Mouse (Mus musculus): ENCODE results near the gene Ash1l. TPM values are rescaled to one million over a fixed set of nuclear protein-coding genes. Genes with fewer than 3 reads are reported as not detected.

Ash1l gene
- polyA plus RNA-seq (2012; fragmentation: generic; extraction: Trizol): 5.4 TPM
- long read RNA-seq, experiment 1, partial matches to known transcripts: 2 of 10 reads
- long read RNA-seq, experiment 1, other reads (novel, unspliced or antisense): 8 of 10 reads
- long read RNA-seq, experiment 2, partial matches to known transcripts: 6 of 65 reads
- long read RNA-seq, experiment 2, other reads (novel, unspliced or antisense): 59 of 65 reads

DNA sequence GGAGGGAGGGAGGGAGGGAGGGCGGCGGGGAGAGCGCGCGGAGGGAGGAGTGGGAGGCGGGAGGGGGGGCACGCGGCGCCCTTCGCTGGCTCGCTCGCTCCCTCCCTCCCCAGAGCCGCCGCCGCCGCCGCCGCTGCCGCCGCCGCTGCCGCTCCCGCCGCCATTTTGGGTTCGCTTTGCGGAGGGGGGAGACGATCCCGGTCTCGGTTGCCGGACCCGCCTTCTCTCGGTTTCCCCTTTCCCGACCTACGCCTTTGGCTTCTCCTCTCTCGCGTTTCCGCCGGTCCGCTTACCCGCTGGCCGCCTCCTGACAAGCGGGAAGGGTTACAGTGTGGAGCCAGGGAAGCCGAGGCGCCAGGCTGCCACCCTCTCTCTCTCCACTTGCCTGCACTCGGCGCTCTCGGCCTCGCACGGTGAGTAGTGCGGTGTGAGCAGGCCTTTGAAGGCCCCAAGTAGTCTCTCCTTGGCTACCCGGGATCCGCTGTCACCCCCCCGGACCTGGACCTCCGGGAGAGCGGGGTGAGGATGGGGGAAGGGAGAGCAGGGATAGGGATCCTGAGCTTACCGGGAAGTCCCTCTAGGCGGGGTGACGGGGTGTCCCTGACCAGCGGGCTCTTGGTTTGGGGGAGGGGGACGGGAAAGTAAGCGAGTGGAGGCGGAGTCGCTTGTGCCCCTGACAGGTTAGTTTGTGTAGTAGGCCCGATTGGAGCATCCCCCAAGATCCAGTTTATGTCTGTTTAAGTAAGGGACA lies at the start of gene Ash1l, which contains the start of gene Dap3:
Gene Ash1l, plus strand, starts transcription at position 47 of the 751 bp plus-strand sequence.
Gene Dap3, minus strand, starts transcription at position 606 of the 751 bp plus-strand sequence.
- H3K79me3 ChIP-seq (ENCODE audit: low read depth): peaks cover 82% of the 10 kb centered on the region
- no peak for TF ChIP-seq MYOG (IDR thresholded peaks at IDR 0.05; ENCODE audit: control insufficient read depth, extremely low read depth, insufficient read length)
- no peak for TF ChIP-seq MYOD1 (IDR thresholded peaks at IDR 0.05; ENCODE audit: control insufficient read depth, insufficient read length, low read depth)
- peak within 1 kb of the TSS; percentile 94 for H3ac ChIP-seq (ENCODE audit: control insufficient read depth, insufficient read length, low read depth)
- H3K36me3 ChIP-seq (ENCODE audit: control insufficient read depth, insufficient read depth): no peaks in the 10 kb centered on the region
- peaks cover 92% of the 10 kb centered on the region for H3K79me2 ChIP-seq (ENCODE audit: control insufficient read depth, insufficient read depth)
- H3K4me3 ChIP-seq (ENCODE audit: insufficient read depth, poor library complexity, severe bottlenecking): peak within 1 kb of the TSS; percentile 81
- H3K27me3 ChIP-seq (ENCODE audit: control insufficient read depth, insufficient read depth, insufficient read length): no peaks in the 10 kb centered on the region

DNA sequence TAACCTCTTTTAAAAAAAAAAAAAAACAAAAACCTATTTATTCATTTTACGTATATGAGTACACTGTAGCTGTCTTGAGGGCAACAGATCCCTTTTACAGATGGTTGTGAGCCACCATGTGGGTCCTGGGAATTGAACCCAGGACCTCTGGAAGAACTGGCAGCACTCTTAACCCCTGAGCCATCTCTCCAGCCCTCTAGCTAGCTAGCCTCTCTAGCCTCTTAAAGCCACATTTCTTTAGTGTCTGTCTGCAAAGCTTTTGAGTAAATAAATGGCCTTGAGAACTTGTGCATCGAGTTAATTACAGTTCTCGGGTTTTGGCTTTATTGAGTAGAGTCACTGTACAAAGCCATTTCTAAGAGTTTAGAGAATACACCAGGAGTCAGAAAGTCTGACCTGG lies 45.6 kb upstream of the Ash1l start:
- no peak overlapping the region for H3ac ChIP-seq (ENCODE audit: control insufficient read depth, insufficient read length, low read depth)
- H3K27me3 ChIP-seq (ENCODE audit: control insufficient read depth, insufficient read depth, insufficient read length): no peaks in the 10 kb centered on the region
- TF ChIP-seq MYOD1 (IDR thresholded peaks at IDR 0.05; ENCODE audit: control insufficient read depth, insufficient read length, low read depth) (no peak), FOSL1 (IDR thresholded peaks at IDR 0.05; ENCODE audit: insufficient read depth, low read length, poor library complexity, severe bottlenecking) (no peak), USF1 (IDR thresholded peaks at IDR 0.05; ENCODE audit: low read depth) (no peak), CEBPB (IDR thresholded peaks at IDR 0.05; ENCODE audit: low read depth) (no peak), MAX (IDR thresholded peaks at IDR 0.05) (no peak), CTCF (IDR thresholded peaks at IDR 0.05; ENCODE audit: control insufficient read depth, insufficient read depth, insufficient read length) (no peak), MYOG (IDR thresholded peaks at IDR 0.05; ENCODE audit: control insufficient read depth, extremely low read depth, insufficient read length) (no peak)
- no peaks in the 10 kb centered on the region for H3K79me2 ChIP-seq (ENCODE audit: control insufficient read depth, insufficient read depth)
- peaks cover 77% of the 10 kb centered on the region for H3K36me3 ChIP-seq (ENCODE audit: control insufficient read depth, insufficient read depth)
- H3K79me3 ChIP-seq (ENCODE audit: low read depth): no peaks in the 10 kb centered on the region
- H3K4me3 ChIP-seq (ENCODE audit: insufficient read depth, poor library complexity, severe bottlenecking): no peak overlapping the region

DNA sequence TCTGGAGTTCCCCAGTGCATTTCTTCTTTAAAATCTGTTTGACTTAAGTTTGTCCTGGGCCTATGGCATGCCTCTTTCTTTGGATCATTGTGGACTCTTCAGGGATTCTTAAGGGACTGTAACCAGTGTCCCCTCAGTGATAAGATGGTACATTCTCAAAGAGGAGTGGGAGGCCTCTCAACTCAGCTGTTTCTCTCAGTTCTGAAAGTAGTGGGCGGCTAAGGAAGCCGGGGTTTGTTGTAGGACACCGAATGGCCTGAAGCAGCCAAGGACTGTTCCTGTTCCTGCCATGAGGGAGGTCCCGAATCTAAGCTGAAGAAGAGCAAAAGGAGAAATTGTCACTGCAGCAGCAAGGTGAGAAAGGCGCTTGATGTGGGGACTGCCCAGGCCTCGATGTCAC lies 45.2 kb upstream of the Ash1l start:
- Histone ChIP-seq H3K36me3 (ENCODE audit: control insufficient read depth, insufficient read depth) (peaks cover 81% of the 10 kb centered on the region), H3K27me3 (ENCODE audit: control insufficient read depth, insufficient read depth, insufficient read length) (no peaks in the 10 kb centered on the region), H3K79me2 (ENCODE audit: control insufficient read depth, insufficient read depth) (no peaks in the 10 kb centered on the region), H3ac (ENCODE audit: control insufficient read depth, insufficient read length, low read depth) (no peak overlapping the region), H3K79me3 (ENCODE audit: low read depth) (no peaks in the 10 kb centered on the region), H3K4me3 (ENCODE audit: insufficient read depth, poor library complexity, severe bottlenecking) (no peak overlapping the region)
- TF ChIP-seq MAX (IDR thresholded peaks at IDR 0.05) (no peak), MYOG (IDR thresholded peaks at IDR 0.05; ENCODE audit: control insufficient read depth, extremely low read depth, insufficient read length) (no peak), USF1 (IDR thresholded peaks at IDR 0.05; ENCODE audit: low read depth) (no peak), FOSL1 (IDR thresholded peaks at IDR 0.05; ENCODE audit: insufficient read depth, low read length, poor library complexity, severe bottlenecking) (no peak), MYOD1 (IDR thresholded peaks at IDR 0.05; ENCODE audit: control insufficient read depth, insufficient read length, low read depth) (no peak), CTCF (IDR thresholded peaks at IDR 0.05; ENCODE audit: control insufficient read depth, insufficient read depth, insufficient read length) (no peak), CEBPB (IDR thresholded peaks at IDR 0.05; ENCODE audit: low read depth) (no peak)

DNA sequence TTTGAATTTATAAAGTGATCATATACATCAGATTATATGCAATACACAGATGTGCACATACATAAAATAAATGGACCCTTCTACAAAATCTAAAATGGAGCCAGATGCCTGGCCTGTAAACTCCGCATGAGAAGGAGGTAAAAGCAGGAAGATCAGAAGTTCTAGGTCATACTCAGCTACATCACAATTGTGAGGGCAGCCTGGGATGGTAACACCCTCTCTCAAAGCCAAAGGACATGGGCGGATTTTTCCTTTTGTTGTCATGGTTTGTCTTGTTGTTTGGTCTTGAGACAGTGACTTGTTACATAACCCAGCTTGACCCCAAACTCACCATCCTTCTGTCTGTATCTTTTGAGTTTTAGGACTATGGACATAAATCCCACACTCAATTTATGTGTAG lies 44.7 kb upstream of the Ash1l start:
- no peaks in the 10 kb centered on the region for H3K27me3 ChIP-seq (ENCODE audit: control insufficient read depth, insufficient read depth, insufficient read length)
- H3K79me3 ChIP-seq (ENCODE audit: low read depth): no peaks in the 10 kb centered on the region
- TF ChIP-seq USF1 (IDR thresholded peaks at IDR 0.05; ENCODE audit: low read depth) (no peak), MYOD1 (IDR thresholded peaks at IDR 0.05; ENCODE audit: control insufficient read depth, insufficient read length, low read depth) (no peak), MAX (IDR thresholded peaks at IDR 0.05) (no peak), FOSL1 (IDR thresholded peaks at IDR 0.05; ENCODE audit: insufficient read depth, low read length, poor library complexity, severe bottlenecking) (no peak), CTCF (IDR thresholded peaks at IDR 0.05; ENCODE audit: control insufficient read depth, insufficient read depth, insufficient read length) (no peak), CEBPB (IDR thresholded peaks at IDR 0.05; ENCODE audit: low read depth) (no peak), MYOG (IDR thresholded peaks at IDR 0.05; ENCODE audit: control insufficient read depth, extremely low read depth, insufficient read length) (no peak)
- no peak overlapping the region for H3K4me3 ChIP-seq (ENCODE audit: insufficient read depth, poor library complexity, severe bottlenecking)
- H3K79me2 ChIP-seq (ENCODE audit: control insufficient read depth, insufficient read depth): no peaks in the 10 kb centered on the region
- peaks cover 82% of the 10 kb centered on the region for H3K36me3 ChIP-seq (ENCODE audit: control insufficient read depth, insufficient read depth)
- H3ac ChIP-seq (ENCODE audit: control insufficient read depth, insufficient read length, low read depth): no peak overlapping the region

DNA sequence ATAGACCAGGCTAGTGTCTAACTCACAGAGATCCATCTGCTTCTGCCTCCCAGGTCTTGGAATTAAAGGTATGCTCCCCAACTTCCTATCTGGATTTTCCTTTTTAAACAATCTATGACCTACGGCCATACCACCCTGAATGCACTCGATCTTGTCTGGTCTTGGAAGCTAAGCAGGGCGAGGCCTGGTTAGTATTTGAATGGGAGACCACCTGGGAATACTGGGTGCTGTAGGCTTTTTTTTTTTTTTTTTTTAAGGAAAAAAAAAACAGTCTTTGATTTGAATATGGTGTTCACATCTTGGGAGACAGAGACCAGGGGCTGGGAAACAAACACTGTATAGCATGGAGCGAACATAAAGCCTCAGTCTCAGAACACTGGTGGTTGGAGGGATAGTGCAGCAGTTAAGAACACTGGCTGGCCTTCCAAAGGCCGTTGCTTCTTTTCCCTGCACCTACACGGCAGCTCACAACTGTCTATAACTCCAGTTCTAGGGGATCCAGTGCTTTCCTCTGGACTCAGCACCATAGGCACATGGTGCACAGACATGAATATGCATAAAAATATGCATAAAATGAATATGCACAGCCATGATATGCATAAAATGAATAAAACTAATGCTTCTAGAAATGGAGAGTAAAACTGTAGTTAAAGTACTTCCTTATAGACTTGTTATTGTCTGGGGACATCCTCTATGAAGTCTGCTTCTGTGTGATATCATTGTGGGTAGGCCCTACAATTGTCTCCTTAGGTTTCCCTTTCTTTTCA lies 43.8 kb upstream of the Ash1l start:
- Histone ChIP-seq H3K36me3 (ENCODE audit: control insufficient read depth, insufficient read depth) (peaks cover 87% of the 10 kb centered on the region), H3K27me3 (ENCODE audit: control insufficient read depth, insufficient read depth, insufficient read length) (no peaks in the 10 kb centered on the region), H3K79me2 (ENCODE audit: control insufficient read depth, insufficient read depth) (peaks cover 8% of the 10 kb centered on the region), H3K79me3 (ENCODE audit: low read depth) (no peaks in the 10 kb centered on the region), H3K4me3 (ENCODE audit: insufficient read depth, poor library complexity, severe bottlenecking) (no peak overlapping the region), H3ac (ENCODE audit: control insufficient read depth, insufficient read length, low read depth) (no peak overlapping the region)
- TF ChIP-seq CEBPB (IDR thresholded peaks at IDR 0.05; ENCODE audit: low read depth) (no peak), MYOD1 (IDR thresholded peaks at IDR 0.05; ENCODE audit: control insufficient read depth, insufficient read length, low read depth) (no peak), USF1 (IDR thresholded peaks at IDR 0.05; ENCODE audit: low read depth) (no peak), MYOG (IDR thresholded peaks at IDR 0.05; ENCODE audit: control insufficient read depth, extremely low read depth, insufficient read length) (no peak), MAX (IDR thresholded peaks at IDR 0.05) (no peak), CTCF (IDR thresholded peaks at IDR 0.05; ENCODE audit: control insufficient read depth, insufficient read depth, insufficient read length) (no peak), FOSL1 (IDR thresholded peaks at IDR 0.05; ENCODE audit: insufficient read depth, low read length, poor library complexity, severe bottlenecking) (no peak)

Data from C2C12 (cell line).